Mouse (Mus musculus) left cerebral cortex, postnatal 14 days (tissue): ENCODE measurements around the gene Gcc1. TPM values are rescaled to one million over a fixed set of nuclear protein-coding genes. Genes with fewer than 3 reads are reported as not detected.

ENCODE experiments used
- DNase-seq, 2 experiments: peaks; one replicate each; pipeline ENCODE4 v3.0.0; 2021 to 2022; ENCODE audit warnings: low spot score in 2 of 2, mixed read lengths in 1 of 2
- intact Hi-C: fragments of 180-260 bp; cut with DNase I; formaldehyde crosslinking; loops from one replicate; pipeline ENCODE4 v1.15.1; 2025
- total RNA-seq, 2 experiments: library from RNA; stranded (reverse); gene quantifications; 2 replicates each; pipeline ENCODE4 v1.2.3; 2021

The Gcc1 gene
- total RNA-seq, 2 experiments from 2014 or later = 13.3 to 16.1 TPM

- intact Hi-C loops = loop anchor here (10.0 kb wide), 1 partner anchor 401 kb away; no protein-coding TSS in a partner anchor
These were observed 4.2 kb downstream of the Gcc1 start for GRCm38 (mm10) chr6:28423767-28424695.

GRCm38 (mm10) chr6:28423313-28423712 lies 4.9 kb downstream of the Gcc1 start, which contains the start of gene Arf5:
Gene Arf5 (plus strand): TSS chr6:28423560.
- DNase-seq = peak; percentile 90 to 93
- intact Hi-C loops = loop anchor here (10.0 kb wide), 1 partner anchor 401 kb away; no protein-coding TSS in a partner anchor

More at GRCm38 (mm10) chr6:28423767-28424695, 4.2 kb downstream of the Gcc1 start:
- DNase-seq = peak; percentile 35 to 41

GRCm38 (mm10) chr6:28422651-28423290 lies 5.4 kb downstream of the Gcc1 start:
- intact Hi-C loops = loop anchor here (10.0 kb wide), 1 partner anchor 402 kb away; no protein-coding TSS in a partner anchor
- no peak for DNase-seq

GRCm38 (mm10) chr6:28421469-28422000 lies 6.7 kb downstream of the Gcc1 start:
- DNase-seq = peak; percentile 92 to 93
- intact Hi-C loops = loop anchor here (10.0 kb wide), 1 partner anchor 403 kb away; no protein-coding TSS in a partner anchor

GRCm38 (mm10) chr6:28420865-28421264 lies 7.3 kb downstream of the Gcc1 start:
- intact Hi-C loops = loop anchor here (10.0 kb wide), 1 partner anchor 404 kb away; no protein-coding TSS in a partner anchor
- DNase-seq = no peak

GRCm38 (mm10) chr6:28420361-28420760 lies 7.8 kb downstream of the Gcc1 start:
- intact Hi-C loops = loop anchor here (10.0 kb wide), 1 partner anchor 404 kb away; no protein-coding TSS in a partner anchor
- no peak for DNase-seq

GRCm38 (mm10) chr6:28419673-28420072 lies 8.5 kb downstream of the Gcc1 start:
- no peak for DNase-seq
- intact Hi-C loops = loop anchor here (10.0 kb wide), 1 partner anchor 405 kb away; no protein-coding TSS in a partner anchor

GRCm38 (mm10) chr6:28418449-28418848 lies 9.7 kb downstream of the Gcc1 start:
- intact Hi-C loops = no loop called here
- peak; percentile 55 to 73 for DNase-seq

GRCm38 (mm10) chr6:28416981-28417380 lies 11.2 kb downstream of the Gcc1 start:
- no peak for DNase-seq
- intact Hi-C loops = no loop called here

GRCm38 (mm10) chr6:28411236-28411635 lies 17.0 kb downstream of the Gcc1 start:
- no peak for DNase-seq
- intact Hi-C loops = no loop called here

- intact Hi-C loops = no loop called here
- no peak for DNase-seq
These were observed 18.1 kb downstream of the Gcc1 start for GRCm38 (mm10) chr6:28410053-28410452.

GRCm38 (mm10) chr6:28399791-28400190 lies 28.4 kb downstream of the Gcc1 start:
- DNase-seq = no peak
- intact Hi-C loops = no loop called here

- no peak for DNase-seq
- intact Hi-C loops = no loop called here
These were observed 29.5 kb downstream of the Gcc1 start for GRCm38 (mm10) chr6:28398726-28399125.

- DNase-seq = no peak
- intact Hi-C loops = no loop called here
These were observed 30.4 kb downstream of the Gcc1 start, which contains the start of gene Zfp800 for GRCm38 (mm10) chr6:28397681-28398203. Gene Zfp800 (minus strand): TSS chr6:28398005.

- intact Hi-C loops = no loop called here
These were observed 31.2 kb downstream of the Gcc1 start for GRCm38 (mm10) chr6:28396853-28397457.

GRCm38 (mm10) chr6:28396051-28396852 lies 31.9 kb downstream of the Gcc1 start:
- intact Hi-C loops = no loop called here
- no peak for DNase-seq

More at GRCm38 (mm10) chr6:28396853-28397457, 31.2 kb downstream of the Gcc1 start:
- DNase-seq = no peak

GRCm38 (mm10) chr6:28389038-28389437 lies 39.2 kb downstream of the Gcc1 start:
- DNase-seq = no peak
- intact Hi-C loops = no loop called here

GRCm38 (mm10) chr6:28385169-28385568 lies 43.0 kb downstream of the Gcc1 start:
- intact Hi-C loops = no loop called here
- no peak for DNase-seq
